Mouse (Mus musculus) brown adipose tissue, adult 24 weeks (tissue): ENCODE measurements at regions not wholly inside any gene's neighbourhood (a gene's known extent, or its start where the extent isn't known, plus 50 kb on each side); places are given as distances from the start of the nearest gene placed in this dataset.

Experiments used
- H3K27ac ChIP-seq: fragments of 200-500 bp; replicated peaks from 2 replicates; pipeline ENCODE4 v1.5.1; 2012; ENCODE audit warnings: low read depth, mild to moderate bottlenecking, low read length
- H3K4me1 ChIP-seq: fragments of 200-500 bp; 2 replicates; pipeline ENCODE4 v1.6.1; 2012; ENCODE audit warnings: low read length, mixed read lengths; ENCODE audit not compliant: control insufficient read depth, insufficient read depth, insufficient read length
- H3K4me3 ChIP-seq: fragments of 200-500 bp; 2 replicates; pipeline ENCODE4 v1.5.1; 2012; ENCODE audit warnings: low read depth, mild to moderate bottlenecking, low read length, moderate library complexity; ENCODE audit not compliant: insufficient read depth

DNA sequence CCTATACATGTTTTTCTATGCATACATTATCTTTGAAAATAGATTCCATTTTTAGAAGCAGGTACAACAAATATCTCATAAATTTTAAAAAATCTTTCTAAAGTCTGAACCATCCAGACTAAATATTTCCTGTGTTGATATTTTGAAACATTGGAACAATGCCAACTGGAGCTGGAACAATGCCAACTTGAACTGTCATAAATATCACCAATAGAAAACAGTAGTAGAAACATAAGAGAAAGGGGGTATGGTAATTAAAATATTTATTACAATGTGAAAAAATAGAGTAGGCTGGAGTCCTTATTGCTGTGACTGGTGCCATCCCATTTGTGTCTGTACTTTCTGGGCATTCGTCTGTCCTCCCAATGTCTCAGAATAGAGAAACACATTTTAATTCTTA, 286.9 kb upstream of the Mctp2 start:
- Histone ChIP-seq H3K4me1 (no peaks in the 10 kb centered on the region), H3K27ac (no peak overlapping the region)

DNA sequence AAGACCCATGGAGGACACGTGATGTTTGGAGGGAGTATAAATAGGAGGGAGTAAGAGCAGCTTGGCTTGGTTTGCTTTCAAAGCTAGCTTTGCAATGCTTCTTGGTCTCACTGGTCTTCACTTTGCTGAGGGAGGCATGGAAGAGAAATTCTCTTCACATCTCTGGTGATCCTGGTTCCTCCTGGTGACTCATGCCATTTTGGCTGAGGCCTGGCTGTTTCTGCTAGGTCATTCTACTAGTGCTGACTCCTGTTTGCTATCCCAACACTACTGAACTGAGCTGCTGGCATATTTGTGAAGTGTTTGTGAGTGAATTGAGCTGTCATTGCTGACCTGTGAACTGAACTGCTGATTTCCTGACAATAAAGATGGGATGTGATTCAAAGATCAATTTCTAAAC, 288.3 kb upstream of the Mctp2 start:
- Histone ChIP-seq H3K4me3 (no peak overlapping the region), H3K4me1 (no peaks in the 10 kb centered on the region), H3K27ac (no peak overlapping the region)

More for the DNA sequence above, 286.9 kb upstream of the Mctp2 start:
- H3K4me3 ChIP-seq, result no peak overlapping the region

DNA sequence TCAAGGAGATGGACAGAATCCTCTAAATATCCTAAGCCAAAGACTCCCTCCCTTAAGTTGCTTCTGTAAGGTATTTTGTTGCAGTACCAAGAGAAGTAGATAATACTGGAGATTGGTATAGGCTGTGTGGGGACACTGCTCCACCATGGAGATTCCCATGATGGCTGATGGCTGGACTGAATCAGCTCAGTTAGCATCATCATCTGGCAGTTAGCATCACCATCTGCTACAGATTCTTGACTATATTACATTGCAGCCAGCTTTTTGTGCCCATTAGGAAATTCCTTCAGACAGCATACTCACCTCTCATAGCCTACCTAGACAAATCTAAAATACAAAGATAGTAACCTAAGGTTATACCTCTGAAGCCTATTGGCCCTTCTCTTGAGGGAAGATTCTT, 290.6 kb upstream of the Mctp2 start:
- H3K4me3 ChIP-seq, result no peak overlapping the region
- H3K27ac ChIP-seq, result no peak overlapping the region
- no peaks in the 10 kb centered on the region for H3K4me1 ChIP-seq

DNA sequence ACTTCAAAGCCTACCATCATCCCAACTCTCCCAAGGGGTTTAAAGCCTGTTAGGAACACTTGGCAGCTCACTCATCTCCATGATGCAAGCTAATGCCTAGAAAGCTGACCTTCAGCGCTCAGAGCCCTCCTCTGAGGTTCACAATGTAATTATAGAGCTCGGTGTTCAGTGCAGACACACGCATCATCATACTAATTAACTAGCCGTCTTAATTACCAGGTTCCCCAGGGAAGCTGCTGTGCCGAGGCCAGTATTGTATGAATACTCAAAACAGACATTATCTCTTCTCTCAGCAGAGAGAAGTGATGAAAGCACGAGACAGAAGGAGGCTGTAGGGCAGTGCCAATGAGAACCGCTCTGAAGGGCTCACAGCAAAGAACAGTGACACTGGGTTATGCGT, 295.5 kb upstream of the Mctp2 start:
- H3K27ac ChIP-seq, result no peak overlapping the region
- no peaks in the 10 kb centered on the region for H3K4me1 ChIP-seq

DNA sequence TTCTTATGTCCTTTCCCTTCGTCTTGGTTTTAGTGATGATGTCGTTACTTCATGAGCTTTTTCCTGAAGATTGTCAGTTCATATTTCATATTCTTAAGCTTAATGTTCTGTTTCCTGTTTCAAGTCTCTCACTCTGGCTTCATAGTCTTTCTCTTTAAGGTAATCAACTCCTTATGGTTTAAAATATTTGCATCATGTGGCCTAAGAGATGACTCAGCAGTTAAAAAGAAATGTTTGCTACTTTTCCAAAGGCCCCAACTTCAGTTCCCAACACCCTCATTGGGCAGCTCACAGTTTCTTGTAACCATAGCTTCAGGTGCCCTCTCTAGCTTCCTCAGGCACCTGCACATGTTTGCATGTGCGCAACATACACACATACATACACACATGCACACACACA, 303.4 kb upstream of the Mctp2 start:
- Histone ChIP-seq H3K4me1 (no peaks in the 10 kb centered on the region), H3K4me3 (no peak overlapping the region), H3K27ac (no peak overlapping the region)

More for the DNA sequence above, 295.5 kb upstream of the Mctp2 start:
- no peak overlapping the region for H3K4me3 ChIP-seq

DNA sequence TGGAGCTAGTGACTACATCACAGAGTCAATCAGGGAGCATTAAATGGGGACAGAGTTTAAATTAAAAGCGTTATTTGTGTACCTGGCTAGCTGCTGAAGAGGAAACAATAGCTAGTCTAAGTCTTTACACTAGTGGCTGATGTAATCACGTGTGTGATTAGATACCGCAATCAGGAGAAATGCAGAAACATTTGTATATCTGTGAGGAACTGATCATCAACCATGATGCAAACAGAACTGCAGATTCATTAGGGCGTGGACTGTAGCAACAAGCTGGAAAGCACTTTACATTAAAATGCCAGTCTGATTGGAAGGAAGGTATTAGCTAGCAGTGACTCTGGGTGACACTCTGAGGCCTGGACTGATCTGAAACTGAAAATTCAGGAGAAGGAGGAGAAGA, 308.8 kb upstream of the Mctp2 start:
- Histone ChIP-seq H3K4me3 (no peak overlapping the region), H3K4me1 (no peaks in the 10 kb centered on the region)

DNA sequence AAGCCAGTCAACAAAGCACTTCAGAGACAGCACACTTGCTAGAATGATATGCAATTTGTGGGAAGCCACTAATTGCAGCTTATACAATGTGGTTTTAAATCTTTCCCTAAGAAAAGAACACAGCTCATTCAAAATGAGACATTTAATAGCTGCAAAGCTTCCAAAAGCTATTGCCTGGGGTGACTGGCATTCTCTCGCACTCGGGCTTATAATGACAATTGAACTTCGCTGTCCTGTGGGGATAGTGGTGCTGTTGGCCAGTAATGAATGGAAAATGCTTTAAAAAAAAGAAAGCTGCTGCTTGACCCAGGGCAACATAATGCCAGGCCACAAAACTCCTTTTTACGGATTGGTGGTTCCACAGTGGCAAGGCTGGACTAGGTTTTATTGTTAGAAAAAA, 321.0 kb upstream of the Mctp2 start:
- no peaks in the 10 kb centered on the region for H3K4me1 ChIP-seq
- no peak overlapping the region for H3K27ac ChIP-seq
- no peak overlapping the region for H3K4me3 ChIP-seq

More for the DNA sequence above, 308.8 kb upstream of the Mctp2 start:
- H3K27ac ChIP-seq, result no peak overlapping the region

DNA sequence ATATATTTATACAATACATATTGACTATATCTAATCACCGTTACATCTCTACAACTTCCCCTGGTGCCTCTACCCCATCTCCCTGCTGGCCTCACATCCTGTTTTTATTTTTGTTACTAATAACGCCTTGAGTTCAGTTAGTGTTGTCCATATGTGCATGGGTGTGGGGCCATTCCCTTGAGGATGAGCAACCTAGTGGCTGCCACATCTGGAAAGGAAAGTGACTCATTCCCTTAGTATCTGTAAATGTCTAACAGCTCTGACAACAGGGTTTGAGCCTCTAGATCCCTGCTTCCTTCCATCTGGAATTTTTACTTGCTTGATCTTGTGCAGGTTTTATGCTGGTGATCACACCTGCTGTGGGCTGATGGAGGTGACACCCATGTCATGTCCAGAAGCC, 333.2 kb upstream of the Mctp2 start:
- Histone ChIP-seq H3K4me3 (no peak overlapping the region), H3K27ac (no peak overlapping the region), H3K4me1 (no peaks in the 10 kb centered on the region)

DNA sequence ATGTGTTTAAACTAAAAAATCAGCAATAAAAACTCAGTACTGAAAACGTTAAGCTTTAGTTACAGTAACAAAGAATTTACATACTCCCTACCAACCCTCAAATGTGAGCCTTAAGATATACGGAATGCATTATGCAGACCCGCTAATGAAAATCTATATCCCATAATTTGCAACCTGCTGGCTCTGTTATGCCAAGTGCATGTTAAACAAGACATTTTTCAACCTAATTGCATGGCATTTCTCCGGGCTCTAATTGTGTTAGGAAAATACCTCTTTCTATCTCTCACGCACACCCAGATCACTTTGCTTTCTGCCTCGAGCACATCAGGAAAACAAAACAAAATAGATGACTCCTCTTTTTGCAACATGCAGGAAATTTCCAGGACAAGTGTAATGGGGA, 368.6 kb upstream of the Mctp2 start:
- Histone ChIP-seq H3K4me1 (no peaks in the 10 kb centered on the region), H3K27ac (no peak overlapping the region), H3K4me3 (no peak overlapping the region)

DNA sequence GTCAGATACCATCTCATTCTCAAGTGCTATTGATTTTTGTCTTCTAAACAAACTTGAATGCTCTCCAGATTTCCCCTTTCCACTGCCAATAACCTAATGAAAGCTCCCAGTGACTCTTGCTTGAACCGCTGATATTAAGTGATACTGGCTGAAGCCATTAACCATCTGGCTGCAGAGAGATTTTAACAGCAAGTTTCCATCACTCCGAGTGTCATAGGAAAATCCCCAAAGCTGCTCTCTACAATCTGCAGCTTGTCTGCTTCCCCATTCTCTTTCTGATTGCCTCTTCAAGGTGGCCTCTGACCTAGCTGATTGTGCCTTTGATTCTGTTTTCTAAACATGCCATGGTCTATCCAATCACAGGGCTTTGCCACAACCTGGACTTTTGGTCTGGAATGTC, 379.4 kb upstream of the Mctp2 start:
- Histone ChIP-seq H3K4me1 (no peaks in the 10 kb centered on the region), H3K4me3 (no peak overlapping the region), H3K27ac (no peak overlapping the region)

DNA sequence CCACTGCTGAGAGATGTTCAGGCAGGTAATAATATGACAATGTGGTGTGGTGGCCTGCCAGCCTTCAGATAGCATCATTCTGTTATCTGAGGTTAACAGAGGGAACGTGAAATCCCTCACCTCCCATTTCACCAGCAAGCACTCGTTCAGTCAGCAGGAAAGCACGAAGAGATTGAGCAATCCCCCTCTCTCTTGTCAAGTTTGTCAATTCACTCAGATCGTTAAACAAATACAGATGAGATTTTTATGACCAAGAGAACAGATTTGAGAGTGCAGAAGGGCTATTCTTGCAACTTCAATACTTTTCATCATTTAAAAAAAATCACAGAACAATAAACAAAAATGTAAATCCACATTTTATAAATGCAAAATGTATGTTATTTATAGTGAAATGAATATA, 380.9 kb upstream of the Mctp2 start:
- H3K27ac ChIP-seq, result no peak overlapping the region
- no peaks in the 10 kb centered on the region for H3K4me1 ChIP-seq
- H3K4me3 ChIP-seq, result no peak overlapping the region

DNA sequence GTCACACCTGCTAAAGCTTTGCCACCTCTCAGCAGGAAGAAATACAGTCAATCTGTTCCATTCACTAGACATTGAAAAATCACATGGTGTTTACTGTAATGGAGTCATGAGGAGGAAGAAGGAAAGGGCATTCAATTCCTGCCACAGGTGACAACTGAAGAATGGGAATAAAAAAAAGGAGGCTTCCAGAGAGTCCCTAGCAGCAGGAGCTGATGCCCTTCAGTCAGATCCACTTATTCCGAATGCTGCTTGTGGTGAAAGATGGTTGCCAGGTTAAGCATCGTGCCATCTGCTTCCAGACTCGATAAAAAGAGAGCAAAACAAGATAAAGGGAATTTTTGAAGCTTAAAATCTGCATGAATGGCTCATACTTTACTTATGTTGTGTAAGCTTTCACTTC, 385.0 kb upstream of the Mctp2 start:
- no peak overlapping the region for H3K4me3 ChIP-seq
- H3K4me1 ChIP-seq, result no peaks in the 10 kb centered on the region
- no peak overlapping the region for H3K27ac ChIP-seq

DNA sequence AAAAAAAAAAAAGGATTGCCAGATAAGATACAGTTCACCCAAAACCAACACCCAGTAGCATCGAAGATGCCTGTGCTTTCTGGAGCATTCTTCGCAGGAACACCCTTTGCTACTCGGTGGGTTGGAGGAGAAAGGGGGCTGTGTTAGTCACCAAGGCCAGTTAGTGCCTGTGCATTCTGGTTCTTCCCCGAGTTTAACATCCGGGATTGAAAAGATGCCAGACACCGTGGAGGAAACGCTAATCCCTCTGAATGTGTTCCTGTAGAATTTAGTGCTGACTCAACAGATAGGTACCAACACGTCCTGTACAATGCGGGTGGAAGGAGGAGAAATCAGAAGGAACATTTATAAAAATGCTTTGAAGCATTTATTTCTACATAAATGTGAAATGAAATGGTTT, 385.5 kb upstream of the Mctp2 start:
- Histone ChIP-seq H3K27ac (no peak overlapping the region), H3K4me3 (no peak overlapping the region), H3K4me1 (no peaks in the 10 kb centered on the region)

DNA sequence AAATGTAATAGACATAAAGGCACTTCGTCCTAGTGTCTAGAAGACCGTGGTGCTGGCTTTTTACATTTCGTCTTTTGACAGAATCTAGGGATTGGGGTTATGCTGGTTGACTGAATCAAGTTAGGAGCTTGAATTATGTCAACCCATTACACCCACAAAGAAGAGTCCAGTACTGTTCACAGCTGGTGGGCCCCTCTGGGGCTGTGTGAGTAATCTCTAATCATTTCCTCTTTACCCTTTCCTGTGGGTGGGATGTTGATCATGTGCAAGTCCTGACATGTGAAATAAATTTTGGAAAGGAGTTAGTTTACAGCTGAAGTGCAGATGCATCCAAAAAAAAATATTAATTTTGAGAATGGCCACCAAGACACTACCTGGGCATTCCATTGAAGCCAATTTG, 390.3 kb upstream of the Mctp2 start:
- no peaks in the 10 kb centered on the region for H3K4me1 ChIP-seq

DNA sequence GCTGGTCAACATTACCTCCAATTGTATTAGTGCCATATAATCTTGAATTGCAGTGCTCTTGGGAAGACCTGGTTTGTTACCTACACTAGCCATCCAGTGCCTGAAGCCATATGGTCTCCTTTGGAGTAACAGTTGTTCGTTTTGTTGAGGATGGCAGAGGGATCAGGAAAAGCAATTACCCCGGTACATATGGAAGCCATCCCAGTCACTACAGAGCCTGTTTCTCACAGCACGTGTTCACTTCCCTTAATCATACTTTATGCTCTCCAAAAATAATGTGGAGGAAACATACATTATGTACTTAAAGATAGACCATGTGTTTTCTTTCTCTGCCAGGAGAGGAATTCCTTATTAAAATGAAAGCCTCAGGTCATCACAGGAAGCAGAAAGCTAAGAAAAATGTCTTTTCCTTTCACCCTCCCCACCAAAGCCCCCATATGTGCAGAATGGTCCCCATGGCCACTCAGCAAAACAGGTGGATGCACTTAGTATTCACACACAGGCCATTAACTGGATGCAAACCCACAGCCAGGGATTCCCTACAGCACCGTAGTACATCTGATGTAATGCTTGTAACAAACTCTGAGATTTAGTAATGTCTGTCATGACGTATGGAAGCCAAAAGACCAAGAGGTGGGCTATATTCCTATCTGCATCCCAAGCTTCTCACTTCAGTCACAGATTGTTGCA, 397.4 kb upstream of the Mctp2 start:
- Histone ChIP-seq H3K4me3 (no peak overlapping the region), H3K4me1 (no peaks in the 10 kb centered on the region), H3K27ac (no peak overlapping the region)

More for the DNA sequence above, 390.3 kb upstream of the Mctp2 start:
- no peak overlapping the region for H3K27ac ChIP-seq
- no peak overlapping the region for H3K4me3 ChIP-seq

DNA sequence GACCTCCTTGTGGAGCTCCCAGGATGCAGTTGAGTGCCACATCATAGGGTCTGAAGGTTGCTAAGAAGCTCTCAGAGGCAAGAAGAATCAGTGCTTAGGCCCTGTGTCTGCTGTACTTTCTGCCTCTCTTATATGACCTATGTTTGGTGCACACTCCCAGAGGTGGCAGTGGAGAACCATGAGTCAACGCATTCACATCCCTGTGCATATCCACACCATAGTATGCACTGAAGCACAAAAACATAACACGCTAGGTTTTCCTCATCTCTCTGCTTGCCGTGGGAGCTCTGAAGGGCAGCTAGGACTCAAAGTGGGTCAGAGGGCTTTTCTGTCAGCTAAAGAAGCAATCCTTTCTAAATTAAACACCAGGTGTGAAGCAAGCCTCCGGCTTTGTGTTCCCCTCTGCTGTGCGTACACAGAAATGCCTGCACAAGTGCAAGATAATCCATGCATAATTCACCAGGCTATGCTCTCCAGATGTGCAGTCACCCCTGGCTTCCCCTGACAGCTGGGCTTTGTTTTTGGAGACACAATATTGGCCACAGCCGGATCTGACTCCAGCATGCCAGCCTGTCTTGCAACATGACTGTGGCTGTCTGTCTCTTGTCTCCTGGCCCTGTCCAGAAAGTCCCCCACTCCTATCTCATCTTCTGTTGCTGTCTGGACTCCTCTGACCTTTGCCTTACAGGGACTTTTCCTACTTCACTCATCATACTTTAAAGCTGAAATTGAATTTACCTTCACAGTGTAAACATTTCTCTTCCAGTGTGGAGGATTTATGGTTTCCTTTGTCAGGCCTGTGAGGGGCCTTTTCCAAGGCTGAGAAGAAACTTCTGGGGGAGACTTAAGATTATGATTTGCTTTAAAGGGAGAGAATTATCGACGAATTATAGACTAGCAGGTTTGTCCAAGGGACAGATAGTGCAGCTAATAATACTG, 405.1 kb upstream of the Mctp2 start:
- Histone ChIP-seq H3K4me1 (no peaks in the 10 kb centered on the region), H3K4me3 (no peak overlapping the region), H3K27ac (no peak overlapping the region)
